Mouse (Mus musculus) G1E-ER4 (cell line): ENCODE results near the gene Myo1e. TPM values are rescaled to one million over a fixed set of nuclear protein-coding genes. Genes with fewer than 3 reads are reported as not detected.

ENCODE experiments used
- GATA1 ChIP-seq: IDR thresholded peaks from one replicate; pipeline ENCODE4 v1.8.0; 2012; ENCODE audit warnings: low read length, inconsistent platforms
- polyA plus RNA-seq: library from polyadenylated mRNA; stranded (reverse); fragments of >175 nt; gene quantifications from 2 replicates; pipeline ENCODE4 v1.2.3, GENCODE M21; 2012

The Myo1e gene
- polyA plus RNA-seq, result 0.01 and 0.02 TPM in 2 replicates

GRCm38 (mm10) chr9:70207151-70207831 is at the start of gene Myo1e:
Myo1e (plus strand) TSS chr9:70207350.
- no peak for TF ChIP-seq GATA1

DNA sequence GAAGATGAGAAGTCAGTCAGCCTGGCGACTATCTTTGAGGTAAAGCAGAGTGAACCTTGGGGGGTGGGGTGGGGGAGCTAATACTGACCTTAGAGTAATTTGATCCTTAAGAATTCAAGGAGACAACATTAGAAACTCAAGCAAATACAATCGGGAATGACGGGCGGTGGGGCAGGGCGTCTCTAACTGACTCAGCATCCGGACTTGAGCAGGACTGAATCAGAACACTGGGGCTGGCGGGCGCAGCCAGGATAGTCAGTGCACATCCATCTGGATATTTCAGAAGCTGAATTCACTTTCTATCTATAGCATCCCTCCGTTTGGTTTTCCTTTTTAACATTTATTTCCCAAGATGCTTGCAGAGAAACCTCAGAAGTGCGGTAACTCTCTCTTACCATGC is 47.1 kb upstream of the Myo1e start:
- no peak for TF ChIP-seq GATA1

DNA sequence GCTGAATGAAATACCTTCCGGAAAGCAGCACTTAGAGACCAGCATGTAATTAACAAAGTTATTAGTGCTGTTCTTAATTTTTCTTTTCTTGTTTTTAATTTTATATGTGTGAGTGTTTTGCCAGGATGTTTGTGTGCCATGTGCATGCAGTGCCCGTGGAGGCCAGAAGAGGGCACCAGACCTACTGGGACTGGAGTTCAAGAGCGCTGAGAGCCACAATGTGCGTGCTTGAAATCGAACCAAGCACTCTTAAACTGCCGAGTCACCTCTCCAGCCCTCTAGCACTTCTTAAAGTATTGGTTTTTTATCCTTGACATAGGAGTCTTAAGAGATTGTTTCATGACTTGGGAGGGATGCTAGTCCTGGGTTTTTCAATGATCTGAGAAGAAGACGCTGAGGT is 38.2 kb upstream of the Myo1e start:
- TF ChIP-seq GATA1, result no peak

GRCm38 (mm10) chr9:70174291-70174848 is 32.8 kb upstream of the Myo1e start:
- TF ChIP-seq GATA1, result no peak

DNA sequence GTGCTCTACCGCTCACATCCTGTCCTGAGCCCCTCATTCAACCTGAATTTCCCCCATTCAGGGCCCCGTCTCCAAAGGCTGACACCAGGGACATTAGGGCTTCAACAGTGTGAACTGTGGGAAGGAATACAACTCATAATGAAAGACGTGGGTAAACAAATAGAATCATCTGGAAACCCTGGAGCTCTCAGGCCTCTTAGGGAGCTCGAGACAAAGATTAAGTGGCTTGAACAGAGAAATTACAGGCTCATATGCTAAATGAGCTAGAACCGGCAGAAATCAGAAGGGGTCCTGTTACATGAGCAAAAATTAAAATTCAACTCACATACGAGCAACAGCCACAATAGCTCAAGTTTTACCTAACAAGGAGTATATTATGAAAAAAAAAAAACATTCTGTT is 32.3 kb upstream of the Myo1e start:
- no peak for TF ChIP-seq GATA1

DNA sequence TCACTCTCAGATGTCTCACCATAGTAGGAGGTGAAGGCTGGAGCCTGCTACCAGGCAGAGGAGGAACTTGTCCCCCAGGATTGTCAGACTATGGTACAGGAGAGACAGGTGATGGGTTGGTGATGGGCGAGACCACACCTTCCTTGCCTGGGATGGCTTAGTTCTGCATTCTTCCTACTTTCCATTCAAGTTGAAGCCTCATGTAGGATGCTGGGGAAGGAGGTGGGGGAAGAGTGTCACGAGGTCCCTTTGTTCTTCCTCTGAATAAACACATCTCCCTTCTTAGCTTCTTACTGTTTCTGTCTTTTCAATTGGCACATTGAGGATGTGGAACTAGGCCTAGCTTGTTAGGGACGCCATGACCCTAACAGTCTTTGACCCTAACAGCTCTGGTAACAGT is 30.9 kb upstream of the Myo1e start:
- TF ChIP-seq GATA1, result no peak

DNA sequence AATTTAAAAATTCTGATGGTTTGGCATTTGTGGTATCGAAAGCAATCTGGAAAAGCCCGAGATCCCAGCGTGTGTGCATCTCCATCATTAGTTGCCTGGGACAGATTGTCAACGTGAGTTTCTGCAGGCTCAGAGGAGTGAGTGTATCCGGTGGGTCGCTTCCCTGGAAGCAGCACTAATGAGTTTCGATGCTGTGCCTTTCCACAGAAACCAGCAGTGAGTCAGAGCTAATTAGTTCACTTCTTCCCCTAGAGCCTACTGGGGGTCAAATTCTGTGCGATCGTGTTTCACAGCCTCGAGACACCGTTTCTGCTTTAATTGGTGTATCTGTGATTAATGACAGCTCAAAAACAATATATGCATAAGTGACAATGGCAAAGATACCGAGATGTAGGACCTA is 25.4 kb upstream of the Myo1e start:
- TF ChIP-seq GATA1, result no peak

DNA sequence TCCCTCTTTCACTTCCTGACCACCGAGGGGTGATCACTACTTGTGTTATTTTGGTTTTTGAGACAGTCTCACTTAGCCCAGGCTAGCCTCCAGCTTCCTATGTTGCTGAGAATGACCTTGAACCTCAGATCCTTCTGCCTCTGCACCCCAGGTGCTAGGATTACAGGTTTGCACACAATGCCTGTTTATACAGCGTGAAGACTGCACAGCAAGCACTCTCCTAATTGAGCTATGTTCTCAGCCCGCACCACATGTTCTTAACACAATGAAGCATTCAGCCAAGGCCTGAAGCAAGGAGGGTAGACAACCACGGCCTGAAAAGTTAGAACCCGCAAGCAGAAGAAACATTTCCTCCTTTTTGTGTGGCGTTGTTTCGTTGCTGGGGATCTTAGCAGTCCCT is 24.5 kb upstream of the Myo1e start:
- TF ChIP-seq GATA1, result no peak

DNA sequence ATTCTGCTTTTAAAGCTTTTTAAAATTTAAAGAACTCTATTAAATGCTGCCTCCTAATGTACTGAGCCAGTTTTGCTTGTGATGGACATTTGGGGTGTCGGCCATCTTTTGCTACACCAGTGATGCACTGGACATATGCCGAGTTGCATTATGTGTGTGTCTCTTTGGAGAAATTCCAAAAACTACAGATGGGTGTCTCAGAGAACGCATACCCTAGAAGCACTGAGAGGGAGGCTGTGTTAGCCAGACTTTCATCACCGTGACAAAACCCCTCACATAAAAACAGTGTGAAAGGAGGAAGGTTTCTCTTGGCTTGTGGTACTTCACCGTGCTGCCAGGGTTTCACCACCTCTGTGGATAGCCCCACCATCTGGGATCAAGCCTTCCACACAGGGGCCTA is 14.8 kb upstream of the Myo1e start:
- no peak for TF ChIP-seq GATA1

DNA sequence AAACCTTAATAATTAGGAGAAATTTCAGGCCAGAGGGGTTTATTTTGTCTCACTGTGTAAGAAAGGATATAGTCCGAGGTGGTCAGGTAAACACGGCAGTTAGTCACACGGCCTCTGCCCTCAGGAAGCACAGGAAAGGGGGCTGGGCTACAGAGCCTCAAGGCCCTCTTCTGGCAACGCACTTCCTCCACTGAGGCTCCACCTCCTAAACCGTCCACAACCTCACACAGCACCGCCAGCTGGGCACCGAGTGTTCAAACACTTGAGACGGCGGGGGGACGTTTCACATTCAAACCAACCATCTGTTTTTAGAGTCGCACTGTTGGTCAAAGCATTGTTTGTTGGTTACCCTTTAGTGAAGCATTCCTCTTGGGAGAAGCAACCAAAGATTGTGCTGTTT is 12.5 kb upstream of the Myo1e start:
- TF ChIP-seq GATA1, result no peak

GRCm38 (mm10) chr9:70196956-70197659 is 10.0 kb upstream of the Myo1e start:
- no peak for TF ChIP-seq GATA1

DNA sequence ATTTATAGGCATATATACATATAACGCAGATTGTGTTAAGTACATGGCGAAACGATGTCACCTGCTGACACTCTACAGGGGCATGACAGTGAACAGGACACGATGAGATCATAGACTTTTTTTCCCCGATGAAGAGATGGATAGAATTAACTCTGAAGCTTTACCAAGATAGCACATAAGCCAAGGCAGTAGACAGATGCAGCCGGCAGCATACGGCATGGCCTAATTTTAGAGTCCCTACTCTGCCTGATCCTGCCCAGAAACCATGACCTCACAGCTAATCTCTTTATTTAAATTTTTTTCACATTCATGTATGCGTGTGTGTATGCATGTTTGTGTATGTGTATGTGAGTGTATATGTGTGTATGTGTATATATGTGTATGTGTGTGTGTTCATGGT is 9.2 kb upstream of the Myo1e start:
- no peak for TF ChIP-seq GATA1

DNA sequence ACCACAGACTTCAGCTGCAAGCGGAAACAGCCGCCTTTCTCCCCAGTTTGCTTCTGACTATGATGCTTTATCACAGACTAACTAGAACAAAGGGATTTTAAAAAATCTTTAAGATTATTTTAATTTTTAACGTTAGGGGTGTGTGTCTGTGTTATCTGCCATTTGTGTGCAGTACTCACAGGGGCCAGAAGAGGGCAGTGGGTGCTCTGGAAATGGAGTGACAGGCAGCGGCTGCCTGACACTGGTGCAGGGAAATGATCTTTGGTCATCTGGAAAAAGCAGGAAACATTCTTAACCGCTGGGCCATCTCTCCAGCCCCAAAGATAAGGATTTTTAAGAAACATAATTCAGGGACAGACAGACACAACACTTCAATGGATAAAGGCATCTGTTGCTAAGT is 4.4 kb upstream of the Myo1e start:
- TF ChIP-seq GATA1, result no peak

DNA sequence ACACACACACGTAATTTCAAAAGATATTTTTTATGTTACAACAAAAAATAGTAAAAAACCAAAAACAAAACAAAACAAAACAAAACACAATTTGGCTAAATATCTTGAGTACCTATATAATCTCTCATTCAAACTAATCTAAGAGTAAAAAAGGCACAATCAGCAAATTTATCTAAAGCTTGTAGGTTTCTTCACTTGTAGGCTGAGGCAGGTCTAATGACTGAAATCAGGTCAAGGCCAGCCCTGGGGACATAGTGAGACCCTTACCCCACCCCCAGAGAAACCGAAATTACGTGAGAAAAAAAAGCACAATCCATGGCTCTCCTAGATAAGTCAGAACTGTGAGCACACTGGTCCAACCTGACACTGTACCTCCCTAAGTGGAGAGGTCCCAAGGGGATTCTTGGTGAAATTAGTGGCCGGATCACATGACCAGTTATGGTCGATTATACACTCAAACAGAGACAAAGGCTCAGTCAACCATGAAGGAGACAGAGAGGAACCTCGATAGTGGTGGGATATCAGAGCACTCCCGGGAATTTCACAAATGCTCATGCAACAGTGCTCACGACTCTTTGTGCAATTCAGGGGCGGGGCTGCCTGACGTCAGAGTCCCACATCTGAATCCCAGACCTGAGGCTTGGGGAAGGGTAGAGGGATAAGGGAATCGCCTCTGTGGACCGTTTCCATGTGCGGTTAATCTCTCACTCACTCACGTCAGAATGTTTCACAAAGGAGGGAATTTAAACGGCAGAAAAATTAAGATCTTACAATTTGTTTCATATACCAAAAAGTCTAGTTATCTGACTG is 3.7 kb upstream of the Myo1e start:
- TF ChIP-seq GATA1, result no peak

- no peak for TF ChIP-seq GATA1
These were observed 901 bp downstream of the Myo1e start for GRCm38 (mm10) chr9:70207981-70208521.

DNA sequence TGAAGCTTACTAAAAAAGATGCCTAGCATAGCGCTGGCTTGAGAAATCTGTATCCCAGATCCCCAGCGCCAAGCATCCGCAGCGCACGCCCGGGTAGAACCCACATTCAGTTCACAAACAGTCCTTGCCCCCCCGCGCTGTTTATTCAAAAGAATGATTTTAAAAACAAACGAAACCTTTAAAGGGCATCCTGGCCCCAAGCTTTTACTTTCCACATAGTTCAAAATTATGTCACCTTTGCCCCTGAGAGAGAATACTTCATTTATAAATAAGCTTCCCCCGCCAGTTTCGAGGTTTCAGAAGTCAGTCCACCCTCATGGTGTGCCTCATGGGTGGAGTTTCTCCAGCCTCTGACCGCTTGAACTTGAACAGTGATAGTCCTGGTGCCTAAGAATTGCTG is 1.6 kb downstream of the Myo1e start:
- TF ChIP-seq GATA1, result no peak
